Mouse (Mus musculus) midbrain, embryonic 15.5 days (tissue): ENCODE measurements around the gene Adamtsl1. TPM values are rescaled to one million over a fixed set of nuclear protein-coding genes. Genes with fewer than 3 reads are reported as not detected.

ENCODE experiments used
- ATAC-seq: fragments of 200-750 bp; cut with Nextera tagmentation; replicated peaks from 2 replicates; pipeline ENCODE4 v1.8.0; 2017; ENCODE audit warnings: moderate TSS enrichment
- H3K27ac ChIP-seq: fragments of 300-500 bp; sonication (generic); 2 replicates; pipeline ENCODE4 v1.5.1; 2015; ENCODE audit warnings: mild to moderate bottlenecking, inconsistent platforms
- H3K27me3 ChIP-seq: fragments of 300-500 bp; sonication (generic); replicated peaks from 2 replicates; pipeline ENCODE4 v1.6.1; 2015; ENCODE audit warnings: inconsistent platforms
- H3K36me3 ChIP-seq: fragments of 300-500 bp; sonication (generic); replicated peaks from 2 replicates; pipeline ENCODE4 v1.6.1; 2015; ENCODE audit warnings: inconsistent platforms
- H3K4me1 ChIP-seq: fragments of 300-500 bp; sonication (generic); 2 replicates; pipeline ENCODE4 v1.6.1; 2015; ENCODE audit warnings: inconsistent platforms
- H3K4me2 ChIP-seq: fragments of 300-500 bp; sonication (generic); 2 replicates; pipeline ENCODE4 v1.6.1; 2015; ENCODE audit warnings: inconsistent platforms, mild to moderate bottlenecking, moderate library complexity
- H3K4me3 ChIP-seq: fragments of 300-500 bp; sonication (generic); 2 replicates; pipeline ENCODE4 v1.5.1; 2015; ENCODE audit warnings: mild to moderate bottlenecking, inconsistent platforms
- H3K9ac ChIP-seq: fragments of 300-500 bp; sonication (generic); 2 replicates; pipeline ENCODE4 v1.6.1; 2015; ENCODE audit warnings: mild to moderate bottlenecking, inconsistent platforms
- H3K9me3 ChIP-seq: fragments of 300-500 bp; sonication (generic); 2 replicates; pipeline ENCODE4 v1.6.1; 2016; ENCODE audit warnings: inconsistent platforms
- WGBS: fragments of 180-500 bp; shearing (Covaris S2); methylation state at CpG from one replicate; pipeline ENCODE4 v1.1.7; 2015; ENCODE audit warnings: mixed read lengths; 5-methylcytosine and 5-hydroxymethylcytosine counted together
- polyA plus RNA-seq: library from polyadenylated mRNA; unstranded; fragments of >200 nt; fragmentation: Nextera tagmentation; extraction: Ambion mirVana; gene quantifications from 2 replicates; pipeline ENCODE4 v1.2.1, GENCODE M21; 2015

Gene Adamtsl1
- polyA plus RNA-seq, 1 experiment from 2014 or later: 6.5 TPM

DNA sequence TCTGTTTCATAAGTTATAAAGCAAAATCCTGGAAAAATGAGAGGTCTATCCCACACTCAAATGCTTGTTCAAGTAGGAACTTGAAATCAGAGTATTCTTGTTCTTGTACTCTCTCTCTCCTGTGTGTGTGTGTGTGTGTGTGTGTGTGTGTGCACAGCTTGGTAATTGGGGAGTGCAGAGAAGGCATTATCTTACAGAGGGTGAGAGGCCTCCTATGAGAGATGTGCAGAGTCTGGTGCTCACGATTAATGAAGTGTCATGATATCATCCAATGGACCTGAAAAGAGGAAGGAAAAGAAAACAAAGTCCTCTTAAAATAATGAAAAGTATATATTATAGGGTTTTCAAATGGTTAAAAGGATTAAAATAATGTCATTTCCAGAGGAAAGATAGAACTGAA is 443.9 kb downstream of the Adamtsl1 start:
- no peaks in the 10 kb centered on the region for H3K4me1 ChIP-seq
- no peaks in the 10 kb centered on the region for H3K27me3 ChIP-seq
- no peak overlapping the region for H3K4me2 ChIP-seq
- no peak overlapping the region for H3K27ac ChIP-seq
- 81% methylated on average over 1 of the region's 1 CpGs for WGBS
- no peaks in the 10 kb centered on the region for H3K36me3 ChIP-seq
- ATAC-seq: no peak
- no peak overlapping the region for H3K9ac ChIP-seq
- no peaks in the 10 kb centered on the region for H3K9me3 ChIP-seq
- no peak overlapping the region for H3K4me3 ChIP-seq

DNA sequence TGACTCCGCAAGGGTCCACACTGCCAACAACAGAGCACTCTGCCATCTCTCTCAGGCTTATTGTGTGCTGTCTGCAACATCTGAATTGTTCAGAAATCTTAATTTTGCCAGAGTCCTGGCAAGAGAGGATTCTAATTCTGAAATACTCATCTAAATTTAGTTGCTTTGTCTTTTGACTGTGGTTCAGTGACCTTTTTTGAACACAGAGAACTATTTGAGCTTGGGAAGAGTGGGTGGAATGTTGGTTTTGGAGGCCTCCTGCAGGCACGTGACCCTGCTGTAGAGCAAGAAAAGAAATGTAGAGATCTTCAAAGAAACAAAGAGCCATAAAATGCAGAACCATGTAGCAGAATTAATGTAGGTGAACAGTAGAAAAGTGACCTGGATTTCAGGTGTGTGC is 445.0 kb downstream of the Adamtsl1 start:
- ATAC-seq: no peak
- H3K9ac ChIP-seq: no peak overlapping the region
- 87% methylated on average over 2 of the region's 2 CpGs for WGBS
- H3K4me1 ChIP-seq: no peaks in the 10 kb centered on the region
- no peak overlapping the region for H3K4me2 ChIP-seq
- no peak overlapping the region for H3K27ac ChIP-seq
- no peak overlapping the region for H3K4me3 ChIP-seq
- H3K27me3 ChIP-seq: no peaks in the 10 kb centered on the region
- no peaks in the 10 kb centered on the region for H3K36me3 ChIP-seq
- H3K9me3 ChIP-seq: no peaks in the 10 kb centered on the region

DNA sequence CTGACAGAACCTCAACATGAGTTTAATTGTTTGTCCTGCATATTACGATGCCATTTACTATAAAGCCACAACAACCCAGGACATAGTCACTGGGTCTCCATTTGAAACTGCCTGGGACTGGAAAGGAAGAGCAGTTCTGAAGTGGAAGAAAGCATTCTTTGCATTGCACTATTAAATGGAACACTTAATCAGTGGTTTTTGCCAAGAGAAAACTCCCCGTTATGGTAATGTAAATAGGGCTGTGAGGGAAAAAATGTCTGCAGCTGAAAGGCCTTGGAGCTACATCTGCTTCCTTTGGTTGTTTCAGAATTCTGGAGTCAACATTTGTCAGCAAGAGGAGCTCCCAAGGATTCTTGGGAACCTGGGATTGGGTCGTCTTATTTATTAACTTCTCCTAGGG is 462.2 kb downstream of the Adamtsl1 start:
- no peak overlapping the region for H3K4me2 ChIP-seq
- H3K27me3 ChIP-seq: no peaks in the 10 kb centered on the region
- WGBS: 81% methylated on average over 3 of the region's 3 CpGs

DNA sequence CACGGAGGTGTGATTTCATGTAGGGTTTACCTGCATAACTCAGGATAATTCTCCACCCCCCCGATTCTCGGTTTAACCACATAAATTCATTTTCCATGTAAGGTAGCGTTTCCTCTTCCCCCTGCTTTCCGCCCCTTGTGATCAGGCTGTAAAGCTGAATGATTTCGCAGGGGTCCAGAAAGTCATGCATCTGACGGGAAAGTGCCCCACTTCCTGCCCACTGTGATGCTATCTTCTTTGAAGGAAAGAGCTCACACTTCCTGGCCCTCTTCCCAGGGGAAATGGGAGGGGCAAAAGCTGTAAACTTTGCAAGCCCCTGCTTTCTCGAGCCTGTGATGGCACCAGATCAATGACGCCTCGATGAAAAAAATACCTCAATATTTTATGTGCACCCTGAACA is 465.2 kb downstream of the Adamtsl1 start:
- no peaks in the 10 kb centered on the region for H3K9me3 ChIP-seq
- ATAC-seq: no peak
- no peaks in the 10 kb centered on the region for H3K27me3 ChIP-seq
- H3K9ac ChIP-seq: no peak overlapping the region
- no peak overlapping the region for H3K4me2 ChIP-seq
- H3K4me3 ChIP-seq: no peak overlapping the region
- no peak overlapping the region for H3K27ac ChIP-seq
- 81% methylated on average over 10 of the region's 10 CpGs for WGBS
- no peaks in the 10 kb centered on the region for H3K36me3 ChIP-seq
- no peaks in the 10 kb centered on the region for H3K4me1 ChIP-seq

More for the DNA sequence above, 462.2 kb downstream of the Adamtsl1 start:
- Histone ChIP-seq H3K27ac (no peak overlapping the region), H3K9me3 (no peaks in the 10 kb centered on the region), H3K4me1 (no peaks in the 10 kb centered on the region), H3K9ac (no peak overlapping the region), H3K4me3 (no peak overlapping the region), H3K36me3 (no peaks in the 10 kb centered on the region)
- no peak for ATAC-seq

DNA sequence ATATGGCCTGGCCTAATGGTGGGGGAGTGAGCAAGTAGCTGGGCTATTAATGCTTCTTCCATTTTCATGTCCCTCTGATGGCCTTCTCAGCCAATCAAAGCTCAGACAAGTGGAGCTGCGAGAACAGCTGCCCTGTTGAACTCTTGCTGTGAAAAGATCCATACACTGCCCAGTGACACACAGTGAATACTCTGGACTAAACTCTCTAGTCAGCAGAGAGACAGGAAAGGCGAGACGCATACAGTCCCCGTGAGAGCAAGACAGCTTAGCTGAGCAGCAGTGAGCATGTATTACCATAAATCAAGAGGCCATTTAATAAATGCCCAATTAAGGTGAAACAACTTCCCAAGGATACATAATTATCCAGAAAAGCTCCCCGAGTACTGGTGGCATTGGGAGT is 492.6 kb downstream of the Adamtsl1 start:
- H3K9ac ChIP-seq: no peak overlapping the region
- 0 out of 2 replicates have a peak, but pooled peaks cover 3% of the 10 kb centered on the region for H3K4me1 ChIP-seq
- no peaks in the 10 kb centered on the region for H3K36me3 ChIP-seq
- no peaks in the 10 kb centered on the region for H3K9me3 ChIP-seq
- ATAC-seq: no peak
- no peak overlapping the region for H3K27ac ChIP-seq
- 30% methylated on average over 5 of the region's 5 CpGs for WGBS
- no peak overlapping the region for H3K4me2 ChIP-seq
- no peak overlapping the region for H3K4me3 ChIP-seq
- H3K27me3 ChIP-seq: no peaks in the 10 kb centered on the region

DNA sequence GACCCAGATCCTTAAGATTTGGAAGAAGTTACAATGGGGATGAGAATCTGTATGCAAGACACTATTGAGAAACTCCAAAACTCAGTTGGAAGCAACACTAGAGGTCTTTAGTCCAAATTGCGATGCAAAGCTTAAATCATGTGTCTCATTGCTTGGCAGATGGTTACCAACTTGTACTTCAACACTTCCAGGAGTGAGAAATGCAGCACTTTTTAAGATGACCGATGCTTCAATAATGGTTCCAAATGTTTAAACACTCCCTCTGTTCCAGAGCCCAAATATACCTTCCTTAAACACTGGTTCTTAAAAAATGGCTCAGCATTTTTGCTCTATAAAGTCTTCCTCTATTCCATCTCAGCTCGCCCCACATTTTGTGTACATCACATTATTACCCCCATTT is 499.7 kb downstream of the Adamtsl1 start:
- no peak overlapping the region for H3K4me3 ChIP-seq
- no peaks in the 10 kb centered on the region for H3K4me1 ChIP-seq
- no peak overlapping the region for H3K4me2 ChIP-seq
- no peaks in the 10 kb centered on the region for H3K27me3 ChIP-seq
- 94% methylated on average over 3 of the region's 3 CpGs for WGBS
- H3K9ac ChIP-seq: no peak overlapping the region
- H3K9me3 ChIP-seq: no peaks in the 10 kb centered on the region
- H3K27ac ChIP-seq: no peak overlapping the region
- no peaks in the 10 kb centered on the region for H3K36me3 ChIP-seq
- ATAC-seq: no peak

DNA sequence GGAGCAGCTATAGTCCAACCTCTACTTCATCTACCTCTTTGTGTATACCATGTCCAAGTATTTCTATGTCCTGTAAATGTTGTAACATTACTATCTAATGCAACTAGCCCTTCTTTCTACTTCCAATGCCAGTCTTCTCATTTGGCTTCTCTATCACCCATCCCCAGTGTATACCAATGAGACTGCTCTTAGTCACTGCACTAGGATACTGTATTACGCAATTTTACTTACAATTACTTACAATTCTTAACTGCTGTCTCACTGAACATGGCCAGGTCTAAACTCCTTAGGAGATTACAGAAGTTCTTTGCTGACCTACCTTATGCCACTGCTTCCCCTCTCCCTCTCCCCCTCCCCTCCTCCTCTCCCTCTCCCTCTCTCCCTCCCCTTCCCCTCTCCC is 505.0 kb downstream of the Adamtsl1 start:
- H3K4me3 ChIP-seq: no peak overlapping the region
- WGBS: 82% methylated on average over 1 of the region's 1 CpGs
- no peak overlapping the region for H3K9ac ChIP-seq
- H3K9me3 ChIP-seq: no peaks in the 10 kb centered on the region
- ATAC-seq: no peak
- no peaks in the 10 kb centered on the region for H3K27me3 ChIP-seq
- H3K36me3 ChIP-seq: no peaks in the 10 kb centered on the region
- H3K4me2 ChIP-seq: no peak overlapping the region
- no peak overlapping the region for H3K27ac ChIP-seq
- H3K4me1 ChIP-seq: peaks cover 5% of the 10 kb centered on the region; the same call in 1 of the 2 replicates

DNA sequence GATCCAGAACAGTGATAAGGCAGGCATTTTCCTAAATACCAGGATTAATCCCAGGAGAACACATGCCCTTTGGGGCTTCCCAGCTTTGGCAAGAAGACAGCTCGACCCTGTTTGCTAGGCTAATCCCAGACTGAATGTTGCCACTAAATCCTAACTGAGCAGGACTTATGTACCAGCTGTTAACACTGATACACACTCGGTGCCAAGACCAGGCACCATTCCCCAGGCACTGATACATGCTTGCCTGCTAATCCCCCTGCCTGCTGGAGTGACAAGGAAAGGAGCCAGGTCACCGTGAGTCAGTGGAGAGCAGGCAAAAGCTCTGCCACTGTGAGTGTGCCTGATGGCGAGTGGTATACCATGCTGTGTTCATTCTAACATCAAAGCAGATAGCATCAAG is 505.6 kb downstream of the Adamtsl1 start:
- H3K9me3 ChIP-seq: no peaks in the 10 kb centered on the region
- ATAC-seq: peak; percentile 86
- no peak overlapping the region for H3K9ac ChIP-seq
- H3K4me2 ChIP-seq: no peak overlapping the region
- peaks cover 5% of the 10 kb centered on the region; the same call in 1 of the 2 replicates for H3K4me1 ChIP-seq
- H3K27me3 ChIP-seq: no peaks in the 10 kb centered on the region
- whole genome bisulfite sequencing: 18% methylated on average over 4 of the region's 4 CpGs
- H3K4me3 ChIP-seq: no peak overlapping the region
- H3K27ac ChIP-seq: no peak overlapping the region
- no peaks in the 10 kb centered on the region for H3K36me3 ChIP-seq

DNA sequence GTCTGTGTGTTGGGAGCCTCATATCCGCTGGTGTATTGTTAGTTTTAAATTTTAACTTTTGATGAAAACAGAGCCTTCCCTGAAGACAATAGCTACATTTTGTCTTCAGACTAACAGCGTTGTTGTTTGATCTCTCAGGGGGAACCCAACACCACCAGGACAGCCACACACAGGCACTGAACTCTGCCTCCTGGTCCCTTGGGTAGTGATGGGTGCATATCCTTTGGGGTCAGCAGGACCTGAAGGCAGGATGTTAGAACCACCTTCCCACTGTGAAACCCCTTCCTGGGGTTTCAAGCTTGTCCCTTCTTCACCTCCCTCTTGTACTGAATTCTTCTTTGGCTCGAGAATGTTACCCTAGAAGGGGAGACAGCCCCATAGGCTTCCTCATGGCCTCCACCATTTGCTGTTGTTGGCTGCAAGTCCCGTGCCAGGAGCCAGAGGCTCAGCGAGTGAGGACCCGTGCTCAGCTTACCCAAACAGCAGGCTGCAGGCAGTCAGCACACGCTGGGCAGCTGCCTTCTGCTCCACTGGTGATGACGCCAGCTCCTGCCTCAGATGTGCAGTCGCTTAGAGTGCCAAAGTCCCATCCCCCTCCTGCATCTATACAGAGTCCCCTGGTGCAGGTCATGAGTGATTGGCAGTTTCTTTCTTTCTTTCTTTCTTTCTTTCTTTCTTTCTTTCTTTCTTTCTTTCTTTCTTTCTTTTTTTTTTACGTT is 506.6 kb downstream of the Adamtsl1 start:
- H3K27ac ChIP-seq: peak overlapping the region; percentile 8; the same call in 1 of the 2 replicates
- no peaks in the 10 kb centered on the region for H3K9me3 ChIP-seq
- peaks cover 5% of the 10 kb centered on the region; the same call in 1 of the 2 replicates for H3K4me1 ChIP-seq
- ATAC-seq: peak; percentile 83
- H3K36me3 ChIP-seq: no peaks in the 10 kb centered on the region
- H3K4me2 ChIP-seq: no peak overlapping the region
- no peaks in the 10 kb centered on the region for H3K27me3 ChIP-seq
- no peak overlapping the region for H3K9ac ChIP-seq
- no peak overlapping the region for H3K4me3 ChIP-seq
- 28% methylated on average over 10 of the region's 10 CpGs for WGBS

DNA sequence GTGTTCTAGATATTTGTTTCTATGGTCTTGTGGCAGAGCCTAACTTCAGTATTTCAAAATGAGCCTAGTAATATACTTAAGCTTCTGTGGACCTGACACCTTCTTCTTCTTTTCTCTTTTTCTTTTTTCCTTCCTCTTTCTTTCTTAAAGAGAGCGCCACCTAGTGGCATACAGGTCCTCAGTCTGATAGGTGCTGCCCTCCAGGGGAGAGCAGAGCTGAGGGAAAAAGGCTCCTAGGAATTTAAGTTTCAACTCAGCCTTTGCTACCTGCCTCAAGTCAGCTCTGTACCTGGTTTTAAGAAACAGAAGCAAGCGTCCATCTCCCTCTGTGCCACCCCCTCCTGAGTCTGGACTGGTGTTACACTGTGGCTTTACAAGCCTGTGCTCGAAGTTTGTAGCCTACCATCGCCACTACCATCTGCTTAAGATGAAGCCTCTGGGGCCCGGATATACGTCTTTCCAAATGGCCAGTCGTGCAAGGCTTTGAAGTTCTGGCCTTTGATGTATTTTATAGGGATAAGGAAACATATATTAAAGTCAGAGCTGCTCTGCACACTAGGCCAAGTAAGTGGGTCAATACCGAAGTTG is 510.7 kb downstream of the Adamtsl1 start:
- no peak overlapping the region for H3K4me2 ChIP-seq
- no peaks in the 10 kb centered on the region for H3K36me3 ChIP-seq
- WGBS: 57% methylated on average over 8 of the region's 8 CpGs
- H3K9me3 ChIP-seq: no peaks in the 10 kb centered on the region
- ATAC-seq: no peak
- no peak overlapping the region for H3K27ac ChIP-seq
- no peak overlapping the region for H3K4me3 ChIP-seq
- peaks cover 5% of the 10 kb centered on the region; the same call in 1 of the 2 replicates for H3K4me1 ChIP-seq
- H3K9ac ChIP-seq: no peak overlapping the region
- H3K27me3 ChIP-seq: no peaks in the 10 kb centered on the region

DNA sequence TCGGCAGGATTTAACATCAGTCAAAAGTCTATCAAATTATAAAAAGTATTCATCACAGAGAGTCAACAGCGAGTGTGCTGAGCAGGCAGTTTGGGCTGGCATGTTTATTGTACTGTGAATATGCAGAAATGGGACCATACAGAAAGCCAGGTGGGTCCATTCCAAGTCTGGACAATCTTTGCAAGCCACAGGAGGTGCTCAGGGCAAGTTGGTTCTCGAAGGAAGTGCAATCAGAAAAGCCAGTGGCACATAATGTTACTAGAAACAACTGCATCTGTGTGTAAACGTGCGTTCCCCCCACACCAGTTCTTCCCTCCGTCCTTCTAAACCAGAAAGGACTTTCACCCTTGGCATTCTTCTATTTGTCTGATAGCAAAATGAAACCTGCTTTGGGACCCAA is 515.5 kb downstream of the Adamtsl1 start:
- H3K4me2 ChIP-seq: no peak overlapping the region
- WGBS: 82% methylated on average over 6 of the region's 6 CpGs
- peaks cover 6% of the 10 kb centered on the region for H3K4me1 ChIP-seq
- no peak for ATAC-seq
- H3K9me3 ChIP-seq: no peaks in the 10 kb centered on the region
- H3K4me3 ChIP-seq: no peak overlapping the region
- H3K9ac ChIP-seq: no peak overlapping the region
- no peak overlapping the region for H3K27ac ChIP-seq
- H3K27me3 ChIP-seq: no peaks in the 10 kb centered on the region
- H3K36me3 ChIP-seq: no peaks in the 10 kb centered on the region

DNA sequence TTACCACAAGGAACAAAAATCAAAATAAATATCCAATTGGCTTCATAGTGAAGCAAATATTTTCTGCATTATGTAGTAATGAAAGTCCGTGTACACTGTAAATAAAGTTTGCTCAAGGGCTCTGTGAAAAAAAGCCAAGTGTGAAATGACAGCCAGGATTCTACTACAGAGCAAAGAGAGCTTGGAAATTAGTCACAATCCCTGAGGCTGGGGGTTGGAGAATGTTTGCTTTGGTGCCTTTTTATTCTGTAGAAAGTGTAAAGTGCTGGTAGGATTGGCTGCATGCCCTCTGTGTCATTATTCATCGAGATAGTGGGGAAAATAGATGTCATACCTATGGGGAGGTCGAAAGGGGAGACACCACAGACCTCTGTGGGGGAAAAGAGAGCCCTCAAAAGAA is 516.2 kb downstream of the Adamtsl1 start:
- ATAC-seq: no peak
- Histone ChIP-seq H3K4me1 (peaks cover 6% of the 10 kb centered on the region), H3K4me2 (no peak overlapping the region), H3K9me3 (no peaks in the 10 kb centered on the region), H3K4me3 (no peak overlapping the region), H3K36me3 (no peaks in the 10 kb centered on the region), H3K27me3 (no peaks in the 10 kb centered on the region), H3K9ac (no peak overlapping the region), H3K27ac (no peak overlapping the region)
- WGBS: 63% methylated on average over 3 of the region's 3 CpGs

DNA sequence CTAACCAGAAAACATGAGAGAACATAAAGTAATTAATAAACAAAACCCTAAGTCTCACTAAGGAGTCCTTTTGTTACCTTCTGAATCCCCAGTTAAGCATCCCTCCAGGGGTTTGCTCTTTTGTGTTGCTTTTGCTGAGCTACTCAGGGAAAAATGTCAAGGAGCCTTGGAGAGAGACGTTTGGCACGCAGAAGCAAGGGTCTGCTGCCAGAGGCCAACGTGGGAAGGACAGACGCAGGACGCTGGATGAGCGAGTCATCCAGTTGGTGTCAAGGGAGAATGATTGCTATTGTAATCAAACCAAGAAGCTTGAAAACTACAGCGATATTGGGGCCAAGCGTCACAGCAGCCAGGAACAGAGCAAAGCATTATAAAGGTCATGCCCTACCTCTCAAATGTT is 517.1 kb downstream of the Adamtsl1 start:
- Histone ChIP-seq H3K27me3 (no peaks in the 10 kb centered on the region), H3K9ac (no peak overlapping the region), H3K27ac (no peak overlapping the region), H3K36me3 (no peaks in the 10 kb centered on the region), H3K4me1 (peaks cover 6% of the 10 kb centered on the region), H3K4me2 (no peak overlapping the region), H3K4me3 (no peak overlapping the region), H3K9me3 (no peaks in the 10 kb centered on the region)
- ATAC-seq: no peak
- WGBS: 9% methylated on average over 8 of the region's 8 CpGs
